Mouse (Mus musculus) ES-Bruce4 (cell line): Measurements from ENCODE around the gene Atxn2l.

Source experiments
- CTCF ChIP-seq: IDR thresholded peaks from one replicate; pipeline ENCODE4 v1.8.1; 2011; ENCODE audit warnings: low read depth, low read length
- POLR2A ChIP-seq: IDR thresholded peaks from one replicate; pipeline ENCODE4 v1.8.1; 2011; ENCODE audit warnings: low read length; ENCODE audit not compliant: insufficient read depth

DNA sequence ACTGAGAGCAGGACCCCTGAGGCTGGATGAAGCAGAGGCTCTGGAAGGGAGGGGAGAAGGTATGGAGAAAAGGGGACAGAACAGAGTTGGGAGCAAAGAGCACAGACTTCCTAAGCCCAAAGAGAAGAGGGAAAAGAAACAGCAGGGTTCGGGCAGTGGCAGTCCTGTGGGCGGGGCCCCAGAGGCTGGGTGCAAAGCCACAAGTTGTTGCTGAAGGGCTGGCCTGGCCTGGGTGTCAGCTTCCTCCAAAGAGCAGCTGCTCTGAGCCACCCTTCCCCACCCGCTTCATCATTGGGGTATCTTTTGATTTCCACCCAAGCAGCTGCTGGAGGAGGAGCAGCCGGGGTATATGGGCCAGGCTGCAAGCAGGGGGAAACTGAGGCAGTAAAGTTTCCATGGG, 39.1 kb downstream of the Atxn2l start:
- TF ChIP-seq CTCF (no peak), POLR2A (no peak)
